Mouse (Mus musculus): ENCODE results near the gene Ppp1r15a.

GRCm38 (mm10) chr7:45520605-45521004 lies 5.5 kb downstream of the Ppp1r15a start:
- TF ChIP-seq CTCF (IDR thresholded peaks at IDR 0.05; ENCODE audit: extremely low read depth, insufficient read length, insufficient replicate concordance, low read depth, low read length) (no peak), POLR2A (IDR thresholded peaks at IDR 0.05; ENCODE audit: low read depth, low read length) (no peak)
